Mouse (Mus musculus) heart, postnatal 0 days (tissue): ENCODE results near the gene Myadm. TPM values are rescaled to one million over a fixed set of nuclear protein-coding genes. Genes with fewer than 3 reads are reported as not detected.

ENCODE experiments used
- ATAC-seq: fragments of 200-750 bp; cut with Nextera tagmentation; 2 replicates; pipeline ENCODE4 v1.8.0; 2017; ENCODE audit warnings: low read depth, moderate number of reproducible peaks, moderate library complexity; ENCODE audit not compliant: insufficient read depth
- DNase-seq: peaks from one replicate; pipeline ENCODE4 v3.0.0-alpha.2; 2016; ENCODE audit warnings: low spot score
- H3K27ac ChIP-seq: fragments of 300-500 bp; sonication (generic); 2 replicates; pipeline ENCODE4 v1.5.1; 2014; ENCODE audit warnings: low read depth, mild to moderate bottlenecking
- H3K27me3 ChIP-seq: fragments of 300-500 bp; sonication (generic); 2 replicates; pipeline ENCODE4 v1.6.1; 2014; ENCODE audit warnings: low read length, mixed read lengths; ENCODE audit not compliant: control insufficient read depth, insufficient read depth
- H3K36me3 ChIP-seq: fragments of 300-500 bp; sonication (generic); replicated peaks from 2 replicates; pipeline ENCODE4 v1.6.1; 2014; ENCODE audit warnings: low read length, mixed read lengths; ENCODE audit not compliant: control insufficient read depth, insufficient read depth
- H3K4me1 ChIP-seq: fragments of 300-500 bp; sonication (generic); 2 replicates; pipeline ENCODE4 v1.6.1; 2014; ENCODE audit warnings: antibody characterized with exemption; ENCODE audit not compliant: control insufficient read depth, insufficient read depth
- H3K4me2 ChIP-seq: fragments of 300-500 bp; sonication (generic); 2 replicates; pipeline ENCODE4 v1.6.1; 2014; ENCODE audit warnings: low read depth, mild to moderate bottlenecking, low read length, moderate library complexity
- H3K4me3 ChIP-seq: fragments of 300-500 bp; sonication (generic); 2 replicates; pipeline ENCODE4 v1.5.1; 2014; ENCODE audit warnings: low read depth, low read length
- H3K9ac ChIP-seq: fragments of 300-500 bp; sonication (generic); replicated peaks from 2 replicates; pipeline ENCODE4 v1.6.1; 2014; ENCODE audit warnings: low read depth, low read length, mixed read lengths
- H3K9me3 ChIP-seq: fragments of 300-500 bp; sonication (generic); replicated peaks from 2 replicates; pipeline ENCODE4 v1.6.1; 2016; ENCODE audit warnings: low read length; ENCODE audit not compliant: control insufficient read depth
- CTCF ChIP-seq: IDR thresholded peaks from 2 replicates; pipeline ENCODE4 v1.5.1; 2016; ENCODE audit warnings: antibody characterized with exemption, control low read depth, low read depth
- EP300 ChIP-seq: IDR thresholded peaks from 2 replicates; pipeline ENCODE4 v1.6.1; 2016; ENCODE audit warnings: antibody characterized with exemption, low read depth
- WGBS: fragments of 180-500 bp; shearing (Covaris S2); extraction: QIAGEN DNeasy Blood & Tissue Kit; methylation state at CpG from one replicate; pipeline ENCODE4 v1.1.7; 2014; 5-methylcytosine and 5-hydroxymethylcytosine counted together
- polyA plus RNA-seq: library from polyadenylated mRNA; unstranded; fragments of >200 nt; fragmentation: Nextera tagmentation; extraction: Ambion mirVana; gene quantifications from 2 replicates; pipeline ENCODE4 v1.2.1, GENCODE M21; 2015
- total RNA-seq: library from RNA; depleted of rRNA; stranded (reverse); fragments of >200 nt; gene quantifications from 2 replicates; pipeline ENCODE4 v1.2.3, GENCODE M21; 2014; ENCODE audit warnings: low replicate concordance

Myadm gene
- total and polyA plus RNA-seq, 2 experiments from 2014 or later, result 123 to 223 TPM

GRCm38 (mm10) chr7:3329776-3330546 lies 41.1 kb downstream of the Myadm start:
- ATAC-seq, result peak; percentile 50; the same call in 1 of the 2 replicates
- no peaks in the 10 kb centered on the region for H3K4me1 ChIP-seq
- TF ChIP-seq EP300 (no peak), CTCF (peak; percentile 88)
- no peak overlapping the region for H3K27ac ChIP-seq
- H3K4me3 ChIP-seq, result no peak overlapping the region
- no peaks in the 10 kb centered on the region for H3K9me3 ChIP-seq
- 19% methylated on average over 31 of the region's 31 CpGs for WGBS
- no peak overlapping the region for H3K9ac ChIP-seq
- H3K4me2 ChIP-seq, result peak overlapping the region; percentile 21; the same call in 1 of the 2 replicates
- DNase-seq, result no peak
- H3K36me3 ChIP-seq, result no peaks in the 10 kb centered on the region
- H3K27me3 ChIP-seq, result peaks cover 55% of the 10 kb centered on the region

DNA sequence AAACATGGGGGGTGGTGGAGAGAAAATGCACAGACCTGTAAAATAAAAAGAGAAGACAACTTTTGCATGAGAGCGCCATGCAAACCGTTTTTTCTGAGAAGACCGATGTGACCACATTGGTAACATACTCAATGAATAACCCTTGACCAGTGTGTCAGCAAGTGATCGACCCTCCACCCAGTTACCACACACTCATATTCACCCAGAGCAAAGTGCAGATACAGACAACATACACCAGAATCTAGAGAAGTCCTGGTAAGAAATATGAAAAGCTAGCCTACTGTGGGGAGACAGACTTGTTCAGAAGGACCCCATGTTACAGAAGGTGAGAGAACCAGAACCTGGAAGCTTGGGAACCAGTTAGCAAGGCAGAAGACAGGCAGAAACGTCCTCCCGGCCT lies 42.3 kb downstream of the Myadm start:
- Histone ChIP-seq H3K9ac (no peak overlapping the region), H3K36me3 (no peaks in the 10 kb centered on the region), H3K4me2 (peak overlapping the region; percentile 54), H3K27ac (no peak overlapping the region), H3K9me3 (no peaks in the 10 kb centered on the region), H3K4me3 (no peak overlapping the region), H3K4me1 (no peaks in the 10 kb centered on the region), H3K27me3 (peaks cover 61% of the 10 kb centered on the region)
- 47% methylated on average over 6 of the region's 6 CpGs for WGBS
- TF ChIP-seq CTCF, result no peak
- no peak for TF ChIP-seq EP300
- ATAC-seq (no peak), DNase-seq (no peak)

DNA sequence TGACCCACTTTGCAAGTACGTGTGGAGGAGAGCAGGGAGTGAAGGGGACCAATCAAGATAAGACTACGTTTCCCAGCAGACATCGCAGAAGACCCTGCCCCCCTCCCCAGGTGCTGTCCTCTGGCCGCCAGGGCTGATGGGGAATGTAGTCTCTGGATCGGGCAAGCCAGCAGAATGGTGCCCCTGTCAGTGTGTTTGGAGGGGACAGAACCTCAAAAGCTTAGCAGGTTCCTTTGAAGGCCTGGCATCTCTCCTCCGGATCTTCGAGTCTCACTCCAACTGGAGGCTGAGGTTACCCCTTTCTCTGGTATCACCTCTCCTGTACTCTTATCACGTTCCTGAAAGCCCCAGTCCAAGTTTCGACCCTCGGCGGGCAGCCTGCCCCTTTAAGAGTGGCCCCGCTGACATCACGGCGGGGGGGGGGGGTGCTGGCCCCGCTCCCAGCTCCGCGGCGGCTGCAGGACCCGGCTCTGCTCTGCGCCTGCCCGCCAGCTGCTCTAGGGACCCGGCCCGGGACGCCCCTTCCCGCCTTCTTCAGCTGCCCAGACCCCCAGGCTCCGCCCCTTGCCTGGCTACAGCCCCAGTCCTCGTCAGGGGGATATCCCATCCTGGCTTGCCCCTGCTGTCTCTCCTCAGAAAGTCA lies 42.8 kb downstream of the Myadm start:
- peak overlapping the region; percentile 54 for H3K4me2 ChIP-seq
- H3K9ac ChIP-seq, result no peak overlapping the region
- H3K27ac ChIP-seq, result no peak overlapping the region
- ATAC-seq, result peak; percentile 64
- peak overlapping the region; percentile 48 for H3K4me3 ChIP-seq
- WGBS, result under 1% methylated on average over 20 of the region's 27 CpGs
- TF ChIP-seq EP300, result no peak
- no peak for DNase-seq
- no peaks in the 10 kb centered on the region for H3K9me3 ChIP-seq
- H3K27me3 ChIP-seq, result peaks cover 61% of the 10 kb centered on the region
- no peaks in the 10 kb centered on the region for H3K4me1 ChIP-seq
- H3K36me3 ChIP-seq, result no peaks in the 10 kb centered on the region

DNA sequence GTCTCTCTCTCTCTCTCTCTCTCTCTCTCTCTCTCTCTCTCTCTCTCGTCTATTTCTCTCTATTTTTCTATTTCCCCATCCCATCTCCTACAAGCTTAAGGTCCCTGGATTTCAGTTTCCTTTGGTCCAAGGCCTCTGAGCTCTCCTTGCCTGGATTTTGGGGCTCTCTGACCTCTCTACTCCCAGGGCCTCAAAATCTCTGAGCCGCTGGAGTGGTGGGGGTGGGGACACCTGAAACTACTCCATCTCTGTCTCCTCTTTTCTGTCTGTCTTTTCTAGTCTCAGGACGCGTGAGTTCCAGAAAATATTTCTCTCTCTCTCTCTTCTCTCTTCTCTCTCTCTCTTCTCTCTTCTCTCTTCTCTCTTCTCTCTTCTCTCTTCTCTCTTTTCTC lies 43.3 kb downstream of the Myadm start:
- ATAC-seq (no peak), DNase-seq (no peak)
- H3K9ac ChIP-seq, result no peak overlapping the region
- H3K27ac ChIP-seq, result 0 out of 2 replicates have a peak overlapping the region, but pooled peaks have one; percentile 11
- peak overlapping the region; percentile 54 for H3K4me2 ChIP-seq
- no peaks in the 10 kb centered on the region for H3K36me3 ChIP-seq
- H3K4me1 ChIP-seq, result no peaks in the 10 kb centered on the region
- H3K4me3 ChIP-seq, result peak overlapping the region; percentile 48
- 5% methylated on average over 4 of the region's 4 CpGs for WGBS
- no peaks in the 10 kb centered on the region for H3K9me3 ChIP-seq
- TF ChIP-seq CTCF (no peak), EP300 (no peak)
- peaks cover 61% of the 10 kb centered on the region for H3K27me3 ChIP-seq

DNA sequence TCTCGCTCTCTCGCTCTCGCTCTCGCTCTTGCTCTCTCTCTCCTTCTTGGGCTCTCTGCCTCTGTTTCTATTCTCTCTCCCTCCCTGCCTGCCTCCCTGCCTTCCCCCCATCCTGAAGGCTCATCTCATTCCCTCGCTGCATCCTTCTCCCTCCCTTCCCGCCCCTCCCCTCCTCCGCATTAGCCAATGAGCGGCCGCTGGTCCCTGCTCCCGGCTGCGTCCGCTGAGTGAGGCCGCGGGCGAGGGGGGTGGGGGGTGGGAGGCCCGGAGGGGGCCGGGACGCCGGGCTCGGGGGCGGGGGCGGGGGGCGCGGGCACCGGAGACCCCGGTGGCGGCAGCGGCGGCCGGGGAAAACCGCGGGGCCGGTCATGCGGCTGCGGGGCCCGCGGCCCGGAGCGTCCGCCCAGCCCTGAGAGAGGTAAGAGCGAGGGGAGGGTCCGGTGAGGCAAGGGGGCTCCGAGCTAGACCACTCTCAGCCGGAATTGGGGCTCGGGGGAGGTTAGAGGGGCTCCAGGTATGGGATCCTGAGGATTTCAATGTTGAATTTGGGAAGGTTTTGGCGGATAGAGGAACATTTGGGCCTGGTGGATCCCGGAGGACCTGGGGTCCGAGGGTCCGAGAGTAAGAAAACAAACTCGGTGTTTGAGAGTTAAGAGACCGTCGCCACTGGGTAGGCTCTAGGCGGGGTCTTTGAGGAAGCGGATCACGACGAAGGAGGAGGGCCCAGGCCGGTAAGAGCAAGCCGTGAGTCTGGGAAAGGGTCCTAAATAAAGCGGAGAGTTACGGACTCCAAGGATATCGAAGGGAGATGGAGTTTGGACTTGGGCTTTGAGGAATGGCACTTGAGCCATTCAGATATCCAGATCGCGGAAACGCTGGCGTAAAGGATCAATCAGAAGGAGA lies 44.0 kb downstream of the Myadm start, which contains the start of gene Cacng7:
Cacng7 (plus strand) TSS at position 337 of the 903 bp plus-strand sequence.
- ATAC-seq (peak; percentile 37; the same call in 1 of the 2 replicates), DNase-seq (no peak)
- 1% methylated on average over 63 of the region's 65 CpGs for WGBS
- H3K4me3 ChIP-seq, result peak within 1 kb of the TSS; percentile 48
- no peaks in the 10 kb centered on the region for H3K4me1 ChIP-seq
- H3K27ac ChIP-seq, result 0 out of 2 replicates have a peak within 1 kb of the TSS, but pooled peaks have one; percentile 11
- no peaks in the 10 kb centered on the region for H3K36me3 ChIP-seq
- no peaks in the 10 kb centered on the region for H3K9me3 ChIP-seq
- H3K4me2 ChIP-seq, result peak within 1 kb of the TSS; percentile 54
- H3K27me3 ChIP-seq, result peaks cover 61% of the 10 kb centered on the region
- H3K9ac ChIP-seq, result peak within 1 kb of the TSS; percentile 38
- no peak for TF ChIP-seq EP300
- no peak for TF ChIP-seq CTCF
